Mouse (Mus musculus) ES-Bruce4 (cell line): ENCODE results near the gene Gm45837. TPM values are rescaled to one million over a fixed set of nuclear protein-coding genes. Genes with fewer than 3 reads are reported as not detected.
A peak's percentile ranks its signal among the peaks of the same experiment; 100 is the strongest.

Experiments
- H3K27ac ChIP-seq: 2 replicates; pipeline ENCODE4 v1.5.1; 2012; ENCODE audit warnings: low read length, inconsistent platforms; ENCODE audit not compliant: insufficient read depth
- H3K27me3 ChIP-seq: 2 replicates; pipeline ENCODE4 v1.6.1; 2012; ENCODE audit warnings: mild to moderate bottlenecking, low read length, inconsistent platforms; ENCODE audit not compliant: control insufficient read depth, poor library complexity, insufficient read depth, severe bottlenecking
- H3K36me3 ChIP-seq: 2 replicates; pipeline ENCODE4 v1.6.1; 2012; ENCODE audit warnings: inconsistent platforms, mild to moderate bottlenecking, low read length, moderate library complexity; ENCODE audit not compliant: control insufficient read depth, poor library complexity, insufficient read depth, severe bottlenecking
- H3K4me1 ChIP-seq: one replicate; pipeline ENCODE4 v1.8.1; 2011; ENCODE audit warnings: low read length; ENCODE audit not compliant: control insufficient read depth, insufficient read depth
- H3K4me3 ChIP-seq: 2 replicates; pipeline ENCODE4 v1.5.1; 2011; ENCODE audit warnings: low read depth, mild to moderate bottlenecking, low read length
- H3K9ac ChIP-seq: 2 replicates; pipeline ENCODE4 v1.6.1; 2012; ENCODE audit warnings: low read depth, mild to moderate bottlenecking, inconsistent platforms; ENCODE audit not compliant: poor library complexity, severe bottlenecking
- H3K9me3 ChIP-seq: replicated peaks from 2 replicates; pipeline ENCODE4 v1.6.1; 2012; ENCODE audit warnings: mild to moderate bottlenecking, low read length, inconsistent platforms; ENCODE audit not compliant: control insufficient read depth, poor library complexity, insufficient read depth, severe bottlenecking
- CTCF ChIP-seq: IDR thresholded peaks from one replicate; pipeline ENCODE4 v1.8.1; 2011; ENCODE audit warnings: low read depth, low read length
- EP300 ChIP-seq: IDR thresholded peaks from 2 replicates; pipeline ENCODE4 v1.6.1; 2011; ENCODE audit warnings: low read depth, low read length; ENCODE audit not compliant: insufficient read depth
- POLR2A ChIP-seq: IDR thresholded peaks from one replicate; pipeline ENCODE4 v1.8.1; 2011; ENCODE audit warnings: low read length; ENCODE audit not compliant: insufficient read depth
- polyA plus RNA-seq: library from polyadenylated mRNA; stranded (reverse); fragments of >200 nt; gene quantifications from 2 replicates; pipeline ENCODE4 v1.2.4, GENCODE M21; 2011; ENCODE audit warnings: low read depth; ENCODE audit not compliant: missing spikeins, insufficient read depth, insufficient read length

Gene Gm45837
- polyA plus RNA-seq, 1 experiment = not detected

DNA sequence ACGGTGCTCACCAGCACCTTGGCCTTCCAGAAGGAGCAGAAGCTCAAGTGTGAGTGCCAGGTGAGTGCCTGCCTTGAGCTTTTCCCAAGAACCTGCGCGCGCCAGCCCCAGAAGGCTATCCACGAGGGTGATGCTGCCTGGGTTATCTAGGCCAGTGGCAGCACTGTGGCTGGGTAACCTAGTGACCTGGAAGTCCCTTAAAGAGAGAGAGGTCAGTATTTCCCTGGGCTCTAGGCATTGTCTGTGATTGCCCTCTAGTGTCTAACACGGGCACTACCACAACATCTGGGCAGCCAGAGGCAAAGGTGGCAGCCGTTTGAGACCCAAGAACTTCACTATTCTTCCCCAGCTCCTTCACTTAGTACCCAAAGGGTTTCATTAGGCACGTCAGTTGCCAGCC lies 92.7 kb downstream of the Gm45837 start:
- H3K9me3 ChIP-seq = no peaks in the 10 kb centered on the region
- no peaks in the 10 kb centered on the region for H3K36me3 ChIP-seq
- no peak overlapping the region for H3K4me3 ChIP-seq
- H3K4me1 ChIP-seq = no peaks in the 10 kb centered on the region
- TF ChIP-seq CTCF (peak; percentile 62), EP300 (no peak), POLR2A (no peak)
- no peaks in the 10 kb centered on the region for H3K27me3 ChIP-seq
- no peak overlapping the region for H3K27ac ChIP-seq
- H3K9ac ChIP-seq = no peak overlapping the region

GRCm38 (mm10) chr7:101503803-101504202 lies 93.1 kb downstream of the Gm45837 start:
- Histone ChIP-seq H3K27ac (no peak overlapping the region), H3K36me3 (no peaks in the 10 kb centered on the region), H3K4me1 (no peaks in the 10 kb centered on the region), H3K27me3 (no peaks in the 10 kb centered on the region), H3K9me3 (no peaks in the 10 kb centered on the region), H3K9ac (no peak overlapping the region), H3K4me3 (no peak overlapping the region)
- no peak for TF ChIP-seq POLR2A
- TF ChIP-seq CTCF = no peak
- no peak for TF ChIP-seq EP300

DNA sequence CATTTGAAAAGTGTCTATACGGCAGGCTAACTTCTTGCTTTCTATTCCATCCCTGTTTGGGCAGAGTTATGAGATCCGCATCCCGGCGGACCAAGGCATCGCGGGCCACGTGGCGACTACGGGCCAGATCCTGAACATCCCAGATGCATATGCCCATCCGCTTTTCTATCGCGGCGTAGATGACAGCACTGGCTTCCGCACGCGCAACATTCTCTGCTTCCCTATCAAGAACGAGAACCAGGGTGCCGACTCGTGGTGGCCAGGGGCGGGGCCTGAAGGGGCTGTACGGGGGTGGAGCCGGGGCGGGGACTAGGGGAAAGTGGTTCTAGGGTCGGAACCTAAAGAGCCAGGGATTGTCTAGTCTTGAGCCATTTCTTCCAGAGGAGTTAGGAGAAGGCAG lies 93.8 kb downstream of the Gm45837 start:
- no peak overlapping the region for H3K9ac ChIP-seq
- no peak overlapping the region for H3K27ac ChIP-seq
- no peaks in the 10 kb centered on the region for H3K4me1 ChIP-seq
- peak overlapping the region; percentile 62 for H3K4me3 ChIP-seq
- no peaks in the 10 kb centered on the region for H3K27me3 ChIP-seq
- no peak for TF ChIP-seq POLR2A
- TF ChIP-seq CTCF = no peak
- TF ChIP-seq EP300 = no peak
- H3K9me3 ChIP-seq = no peaks in the 10 kb centered on the region
- no peaks in the 10 kb centered on the region for H3K36me3 ChIP-seq

DNA sequence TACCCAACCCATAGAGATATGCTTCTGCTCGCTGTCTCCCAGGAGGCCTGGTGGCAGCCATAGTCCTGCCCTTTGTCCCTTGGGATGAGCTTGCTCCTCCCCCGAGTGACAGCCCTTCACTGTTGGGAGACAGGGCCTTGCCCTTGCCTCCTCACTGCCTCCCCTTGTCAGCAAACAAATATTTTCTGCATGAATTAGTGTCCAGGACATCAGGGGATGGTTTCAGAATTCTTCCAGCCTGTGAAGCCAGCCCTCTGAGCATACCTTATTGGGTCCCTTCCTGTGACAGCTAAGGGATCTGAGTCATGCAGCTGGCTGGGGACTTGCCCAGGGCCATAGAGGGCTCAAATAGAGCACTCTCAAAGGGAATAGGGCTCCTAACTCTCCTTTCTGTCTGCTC lies 98.5 kb downstream of the Gm45837 start:
- Histone ChIP-seq H3K4me3 (no peak overlapping the region), H3K27ac (no peak overlapping the region), H3K9me3 (no peaks in the 10 kb centered on the region), H3K36me3 (no peaks in the 10 kb centered on the region), H3K9ac (no peak overlapping the region), H3K27me3 (no peaks in the 10 kb centered on the region), H3K4me1 (no peaks in the 10 kb centered on the region)
- no peak for TF ChIP-seq CTCF

GRCm38 (mm10) chr7:101513655-101514054 lies 103.0 kb downstream of the Gm45837 start:
- H3K4me1 ChIP-seq = no peaks in the 10 kb centered on the region
- no peaks in the 10 kb centered on the region for H3K36me3 ChIP-seq
- no peaks in the 10 kb centered on the region for H3K27me3 ChIP-seq
- H3K9me3 ChIP-seq = no peaks in the 10 kb centered on the region
- H3K9ac ChIP-seq = no peak overlapping the region
- TF ChIP-seq EP300 (no peak), POLR2A (no peak), CTCF (no peak)
- H3K27ac ChIP-seq = no peak overlapping the region
- no peak overlapping the region for H3K4me3 ChIP-seq

GRCm38 (mm10) chr7:101514768-101515167 lies 104.1 kb downstream of the Gm45837 start:
- no peaks in the 10 kb centered on the region for H3K4me1 ChIP-seq
- no peaks in the 10 kb centered on the region for H3K36me3 ChIP-seq
- no peaks in the 10 kb centered on the region for H3K27me3 ChIP-seq
- H3K9ac ChIP-seq = no peak overlapping the region
- no peaks in the 10 kb centered on the region for H3K9me3 ChIP-seq
- H3K27ac ChIP-seq = no peak overlapping the region
- no peak overlapping the region for H3K4me3 ChIP-seq
- TF ChIP-seq POLR2A (no peak), EP300 (no peak)

- Histone ChIP-seq H3K36me3 (no peaks in the 10 kb centered on the region), H3K9me3 (no peaks in the 10 kb centered on the region), H3K4me3 (no peak overlapping the region), H3K9ac (no peak overlapping the region), H3K4me1 (no peaks in the 10 kb centered on the region), H3K27ac (no peak overlapping the region), H3K27me3 (no peaks in the 10 kb centered on the region)
- TF ChIP-seq POLR2A = no peak
- no peak for TF ChIP-seq CTCF
- TF ChIP-seq EP300 = no peak
Observed at GRCm38 (mm10) chr7:101515295-101515694, 104.6 kb downstream of the Gm45837 start.
